Mouse (Mus musculus) intestine, embryonic 14.5 days (tissue): ENCODE measurements around the gene Iqgap1. TPM values are rescaled to one million over a fixed set of nuclear protein-coding genes. Genes with fewer than 3 reads are reported as not detected.
A peak's percentile ranks its signal among the peaks of the same experiment; 100 is the strongest.

Source experiments
- ATAC-seq: fragments of 200-750 bp; cut with Nextera tagmentation; replicated peaks from 2 replicates; pipeline ENCODE4 v1.8.0; 2017; ENCODE audit warnings: low read depth, moderate number of reproducible peaks, moderate TSS enrichment, moderate library complexity; ENCODE audit not compliant: low FRiP score, low TSS enrichment
- DNase-seq: peaks from one replicate; pipeline ENCODE4 v3.0.0-alpha.2; 2018; ENCODE audit warnings: low spot score
- H3K27ac ChIP-seq: fragments of 300-500 bp; sonication (generic); 2 replicates; pipeline ENCODE4 v1.5.1; 2014; ENCODE audit warnings: low read depth, mild to moderate bottlenecking, control low read depth
- H3K27me3 ChIP-seq: fragments of 300-500 bp; sonication (generic); replicated peaks from 2 replicates; pipeline ENCODE4 v1.6.1; 2014; ENCODE audit warnings: low read length, control low read depth; ENCODE audit not compliant: control insufficient read depth, insufficient read depth
- H3K36me3 ChIP-seq: fragments of 300-500 bp; sonication (generic); 2 replicates; pipeline ENCODE4 v1.6.1; 2014; ENCODE audit warnings: low read length, control low read depth; ENCODE audit not compliant: control insufficient read depth, insufficient read depth
- H3K4me1 ChIP-seq: fragments of 300-500 bp; sonication (generic); replicated peaks from 2 replicates; pipeline ENCODE4 v1.6.1; 2014; ENCODE audit warnings: low read length, control low read depth, mixed read lengths; ENCODE audit not compliant: control insufficient read depth, insufficient read depth
- H3K4me2 ChIP-seq: fragments of 300-500 bp; sonication (generic); 2 replicates; pipeline ENCODE4 v1.6.1; 2014; ENCODE audit warnings: low read length
- H3K4me3 ChIP-seq: fragments of 300-500 bp; sonication (generic); 2 replicates; pipeline ENCODE4 v1.5.1; 2014; ENCODE audit warnings: low read depth, low read length, control low read depth, mixed read lengths
- H3K9ac ChIP-seq: fragments of 300-500 bp; sonication (generic); 2 replicates; pipeline ENCODE4 v1.6.1; 2014; ENCODE audit warnings: mild to moderate bottlenecking, low read length
- H3K9me3 ChIP-seq: fragments of 300-500 bp; sonication (generic); 2 replicates; pipeline ENCODE4 v1.6.1; 2016; ENCODE audit warnings: low read length, control low read depth; ENCODE audit not compliant: control insufficient read depth
- WGBS: fragments of 180-500 bp; shearing (Covaris S2); extraction: QIAGEN DNeasy Blood & Tissue Kit; methylation state at CpG from one replicate; pipeline ENCODE4 v1.1.7; 2014; 5-methylcytosine and 5-hydroxymethylcytosine counted together
- polyA plus RNA-seq: library from polyadenylated mRNA; unstranded; fragments of >200 nt; fragmentation: Nextera tagmentation; extraction: Ambion mirVana; gene quantifications from 2 replicates; pipeline ENCODE4 v1.2.1, GENCODE M21; 2014

Iqgap1 gene
- polyA plus RNA-seq, 1 experiment from 2014 or later, result 81.7 TPM

DNA sequence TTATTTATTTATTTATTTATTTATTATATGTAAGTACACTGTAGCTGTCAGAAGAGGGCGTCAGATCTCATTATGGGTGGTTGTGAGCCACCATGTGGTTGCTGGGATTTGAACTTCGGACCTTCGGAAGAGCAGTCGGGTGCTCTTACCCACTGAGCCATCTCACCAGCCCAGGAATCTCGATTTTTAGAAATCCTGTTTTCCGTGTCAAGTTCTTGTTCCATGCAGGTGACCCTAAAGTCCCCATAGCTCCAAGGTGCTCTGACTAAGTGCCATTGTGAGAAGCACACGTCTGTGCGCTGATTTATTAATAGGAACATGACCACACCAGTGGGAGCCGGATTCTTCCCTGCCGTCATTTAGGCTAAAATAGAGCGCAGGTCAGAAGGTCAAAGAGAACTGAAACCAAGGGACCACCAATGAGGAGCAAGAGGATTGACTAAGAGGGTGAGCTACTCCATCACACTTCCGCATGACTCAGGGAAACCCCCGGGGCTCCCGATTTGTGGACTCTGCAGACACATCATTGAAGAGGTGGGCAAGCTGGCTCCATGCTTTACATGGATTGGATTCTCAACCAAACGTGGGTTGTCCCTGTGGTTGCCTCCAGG, 4.5 kb upstream of the Iqgap1 start:
- WGBS, result 72% methylated on average over 15 of the region's 15 CpGs
- Histone ChIP-seq H3K9me3 (no peaks in the 10 kb centered on the region), H3K9ac (no peak overlapping the region)

GRCm38 (mm10) chr7:80828146-80828860, 2.5 kb upstream of the Iqgap1 start:
- Histone ChIP-seq H3K27me3 (no peaks in the 10 kb centered on the region), H3K4me2 (no peak overlapping the region), H3K9me3 (no peaks in the 10 kb centered on the region), H3K9ac (no peak overlapping the region), H3K4me1 (no peaks in the 10 kb centered on the region), H3K36me3 (no peaks in the 10 kb centered on the region), H3K4me3 (no peak overlapping the region), H3K27ac (no peak overlapping the region)
- WGBS, result 72% methylated on average over 18 of the region's 18 CpGs
- ATAC-seq (no peak), DNase-seq (no peak)

More for the DNA sequence above, 4.5 kb upstream of the Iqgap1 start:
- H3K4me3 ChIP-seq, result no peak overlapping the region
- H3K4me1 ChIP-seq, result no peaks in the 10 kb centered on the region
- H3K36me3 ChIP-seq, result no peaks in the 10 kb centered on the region
- no peak overlapping the region for H3K27ac ChIP-seq
- ATAC-seq, result no peak
- H3K4me2 ChIP-seq, result no peak overlapping the region
- no peaks in the 10 kb centered on the region for H3K27me3 ChIP-seq
- DNase-seq, result no peak

- Histone ChIP-seq H3K27me3 (no peaks in the 10 kb centered on the region), H3K9ac (no peak overlapping the region), H3K27ac (peak overlapping the region; percentile 20; the same call in 1 of the 2 replicates), H3K4me2 (no peak overlapping the region), H3K36me3 (no peaks in the 10 kb centered on the region), H3K9me3 (no peaks in the 10 kb centered on the region), H3K4me3 (no peak overlapping the region), H3K4me1 (no peaks in the 10 kb centered on the region)
- DNase-seq (no peak), ATAC-seq (no peak; the same call in 1 of the 2 replicates)
- 49% methylated on average over 11 of the region's 11 CpGs for WGBS
Observed at GRCm38 (mm10) chr7:80823875-80824682, 1.7 kb downstream of the Iqgap1 start.

- Histone ChIP-seq H3K4me2 (no peak overlapping the region), H3K27me3 (no peaks in the 10 kb centered on the region), H3K4me1 (no peaks in the 10 kb centered on the region), H3K27ac (no peak overlapping the region; the same call in 1 of the 2 replicates), H3K9ac (no peak overlapping the region), H3K4me3 (no peak overlapping the region), H3K9me3 (no peaks in the 10 kb centered on the region), H3K36me3 (no peaks in the 10 kb centered on the region)
- DNase-seq, result no peak
- WGBS, result 74% methylated on average over 4 of the region's 4 CpGs
- no peak for ATAC-seq
Observed at GRCm38 (mm10) chr7:80823267-80823666, 2.5 kb downstream of the Iqgap1 start.

- Histone ChIP-seq H3K36me3 (no peaks in the 10 kb centered on the region), H3K4me3 (no peak overlapping the region), H3K27ac (no peak overlapping the region), H3K4me2 (no peak overlapping the region), H3K9ac (no peak overlapping the region), H3K27me3 (no peaks in the 10 kb centered on the region), H3K4me1 (no peaks in the 10 kb centered on the region), H3K9me3 (no peaks in the 10 kb centered on the region)
- DNase-seq (no peak), ATAC-seq (no peak)
- 76% methylated on average over 4 of the region's 4 CpGs for WGBS
Observed at GRCm38 (mm10) chr7:80820838-80821237, 4.9 kb downstream of the Iqgap1 start.

GRCm38 (mm10) chr7:80816641-80817040, 9.1 kb downstream of the Iqgap1 start:
- DNase-seq (no peak), ATAC-seq (no peak)
- H3K4me1 ChIP-seq, result no peaks in the 10 kb centered on the region
- H3K4me3 ChIP-seq, result no peak overlapping the region
- WGBS, result 50% methylated on average over 5 of the region's 5 CpGs
- no peaks in the 10 kb centered on the region for H3K36me3 ChIP-seq
- H3K27me3 ChIP-seq, result no peaks in the 10 kb centered on the region
- H3K9ac ChIP-seq, result no peak overlapping the region
- H3K27ac ChIP-seq, result no peak overlapping the region
- no peaks in the 10 kb centered on the region for H3K9me3 ChIP-seq
- H3K4me2 ChIP-seq, result no peak overlapping the region

GRCm38 (mm10) chr7:80813397-80813796, 12.4 kb downstream of the Iqgap1 start:
- Histone ChIP-seq H3K4me1 (no peaks in the 10 kb centered on the region), H3K9me3 (no peaks in the 10 kb centered on the region), H3K4me3 (no peak overlapping the region), H3K9ac (no peak overlapping the region), H3K36me3 (no peaks in the 10 kb centered on the region), H3K27me3 (no peaks in the 10 kb centered on the region), H3K4me2 (no peak overlapping the region), H3K27ac (no peak overlapping the region)
- ATAC-seq, result no peak
- DNase-seq, result no peak
- WGBS, result 82% methylated on average over 4 of the region's 4 CpGs

DNA sequence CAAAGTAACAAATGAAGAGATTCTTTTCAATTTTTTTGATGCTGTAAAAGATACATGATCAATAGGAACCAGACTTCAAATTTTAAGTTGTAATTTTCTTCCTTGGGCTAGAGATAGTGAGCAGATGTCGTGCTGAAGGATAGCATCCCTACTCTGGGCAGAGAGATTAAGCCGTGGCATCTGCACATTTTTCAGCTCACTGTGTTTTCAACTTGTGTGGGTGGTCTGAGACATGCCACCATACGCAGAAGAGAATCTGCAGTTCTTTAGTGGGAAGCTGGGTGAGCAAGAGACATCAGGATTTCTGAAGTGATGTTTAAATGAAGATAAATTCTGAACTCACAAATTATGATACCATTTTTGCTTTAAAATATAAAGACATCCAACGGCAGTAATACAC, 19.4 kb downstream of the Iqgap1 start:
- H3K9ac ChIP-seq, result no peak overlapping the region
- H3K4me3 ChIP-seq, result no peak overlapping the region
- no peaks in the 10 kb centered on the region for H3K27me3 ChIP-seq
- H3K9me3 ChIP-seq, result no peaks in the 10 kb centered on the region
- DNase-seq (no peak), ATAC-seq (no peak)
- peaks cover 8% of the 10 kb centered on the region for H3K4me1 ChIP-seq
- no peaks in the 10 kb centered on the region for H3K36me3 ChIP-seq
- H3K4me2 ChIP-seq, result no peak overlapping the region
- WGBS, result 52% methylated on average over 4 of the region's 4 CpGs
- H3K27ac ChIP-seq, result no peak overlapping the region
